Mouse (Mus musculus): ENCODE data around the gene Arhgef26.

The Arhgef26 gene

GRCm38 (mm10) chr3:62338044-62338443, at the start of gene Arhgef26:
TSS of gene Arhgef26 (plus strand) at chr3:62338344.
- DNase-seq: no peak

GRCm38 (mm10) chr3:62310493-62310892, 27.7 kb upstream of the Arhgef26 start:
- DNase-seq: no peak

GRCm38 (mm10) chr3:62311224-62311623, 26.9 kb upstream of the Arhgef26 start:
- DNase-seq: no peak

- DNase-seq: no peak
Observed at GRCm38 (mm10) chr3:62324708-62325107, 13.4 kb upstream of the Arhgef26 start.

GRCm38 (mm10) chr3:62327903-62328302, 10.2 kb upstream of the Arhgef26 start:
- DNase-seq: no peak

GRCm38 (mm10) chr3:62338461-62338853, 313 bp downstream of the Arhgef26 start:
- no peak for DNase-seq

GRCm38 (mm10) chr3:62338854-62339515, 841 bp downstream of the Arhgef26 start:
- peak; percentile 3 to 4 for DNase-seq

GRCm38 (mm10) chr3:62339516-62340051, 1.4 kb downstream of the Arhgef26 start:
- no peak for DNase-seq

GRCm38 (mm10) chr3:62340154-62340760, 2.1 kb downstream of the Arhgef26 start:
- no peak for DNase-seq

- no peak for DNase-seq
Observed at GRCm38 (mm10) chr3:62340861-62341260, 2.7 kb downstream of the Arhgef26 start.

- no peak for DNase-seq
Observed at GRCm38 (mm10) chr3:62341496-62342205, 3.5 kb downstream of the Arhgef26 start.

- DNase-seq: no peak
Observed at GRCm38 (mm10) chr3:62348514-62349217, 10.5 kb downstream of the Arhgef26 start.

- no peak for DNase-seq
Observed at GRCm38 (mm10) chr3:62349218-62349897, 11.2 kb downstream of the Arhgef26 start.

GRCm38 (mm10) chr3:62352071-62352470, 13.9 kb downstream of the Arhgef26 start:
- DNase-seq: no peak

- DNase-seq: no peak
Observed at GRCm38 (mm10) chr3:62352876-62353275, 14.7 kb downstream of the Arhgef26 start.

GRCm38 (mm10) chr3:62367882-62368281, 29.7 kb downstream of the Arhgef26 start:
- no peak for DNase-seq

- DNase-seq: no peak
Observed at GRCm38 (mm10) chr3:62372841-62373240, 34.7 kb downstream of the Arhgef26 start.

GRCm38 (mm10) chr3:62374346-62374745, 36.2 kb downstream of the Arhgef26 start:
- DNase-seq: no peak

- no peak for DNase-seq
Observed at GRCm38 (mm10) chr3:62374831-62375230, 36.7 kb downstream of the Arhgef26 start.

GRCm38 (mm10) chr3:62376719-62377118, 38.6 kb downstream of the Arhgef26 start:
- no peak for DNase-seq

GRCm38 (mm10) chr3:62379946-62380345, 41.8 kb downstream of the Arhgef26 start:
- no peak for DNase-seq

GRCm38 (mm10) chr3:62380420-62380819, 42.3 kb downstream of the Arhgef26 start:
- no peak for DNase-seq

Measured in spleen, adult 18-20 months (tissue).